8 mouse cellular contexts compared by ENCODE assay signal in the genomic region with DNA sequence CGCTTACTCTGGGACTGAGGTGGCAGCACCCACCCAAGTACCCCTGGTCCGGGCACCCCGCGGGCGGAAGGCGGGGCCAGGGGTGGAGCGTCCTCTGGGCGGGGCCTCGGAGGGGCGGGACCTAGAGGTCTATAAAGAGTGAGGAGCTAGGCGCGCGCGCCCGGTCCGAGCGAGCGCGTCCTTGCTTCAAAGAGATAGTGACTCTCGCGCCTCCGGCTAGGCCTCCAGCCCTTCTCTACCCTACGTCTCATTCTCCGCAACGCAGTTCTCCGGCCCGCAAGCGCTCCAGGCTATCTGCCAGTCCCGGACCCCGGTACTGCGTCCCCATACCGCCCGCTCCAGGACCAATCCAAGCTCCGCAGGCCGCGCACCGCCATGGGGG. TPM values are rescaled to one million over a fixed set of nuclear protein-coding genes. Genes with fewer than 3 reads are reported as not detected.
DNase-seq lines count a peak whose midpoint lies in the region; ATAC-seq and TF ChIP-seq lines count a peak whose summit lies in the region.

Cd81 (plus strand) TSS at position 114 of the 382 bp plus-strand sequence.

- TF ChIP-seq CTCF in bone marrow macrophage, adult 2 months (IDR thresholded peaks at IDR 0.05; ENCODE audit: low read depth, low read length): no peak
- no peak for TF ChIP-seq CTCF in embryonic fibroblast, embryonic 13.5 days (IDR thresholded peaks at IDR 0.05; ENCODE audit: borderline replicate concordance, insufficient read depth, low read length)
- no peak for TF ChIP-seq CTCF in spleen, adult 2 months (IDR thresholded peaks at IDR 0.05; ENCODE audit: extremely low read depth, insufficient read depth, insufficient read length, insufficient replicate concordance)

- peak within 1 kb of the TSS; percentile 97 for H3K4me2 ChIP-seq in limb, embryonic 13.5 days (replicated peaks)
- H3K4me2 ChIP-seq in midbrain, embryonic 14.5 days (ENCODE audit: low read length): peak within 1 kb of the TSS; percentile 83

- peak within 1 kb of the TSS; percentile 98 for H3K9ac ChIP-seq in limb, embryonic 13.5 days
- peak within 1 kb of the TSS; percentile 88 for H3K9ac ChIP-seq in midbrain, embryonic 14.5 days (replicated peaks; ENCODE audit: low read length)

- peaks cover 30% of the 10 kb centered on the region for H3K36me3 ChIP-seq in limb, embryonic 13.5 days
- no peaks in the 10 kb centered on the region for H3K36me3 ChIP-seq in midbrain, embryonic 14.5 days (ENCODE audit: control insufficient read depth, insufficient read depth, low read length)
- H3K36me3 ChIP-seq in spleen, adult 2 months (ENCODE audit: control insufficient read depth, insufficient read depth, low read length): no peaks in the 10 kb centered on the region

- no peaks in the 10 kb centered on the region for H3K27me3 ChIP-seq in limb, embryonic 13.5 days
- H3K27me3 ChIP-seq in midbrain, embryonic 14.5 days (ENCODE audit: control insufficient read depth, insufficient read depth, low read length): no peaks in the 10 kb centered on the region
- no peaks in the 10 kb centered on the region for H3K27me3 ChIP-seq in spleen, adult 2 months (ENCODE audit: control insufficient read depth, insufficient read depth, low read length)

- peak; percentile 89 for TF ChIP-seq POLR2A in bone marrow macrophage, adult 2 months (IDR thresholded peaks at IDR 0.05; ENCODE audit: borderline replicate concordance, low read depth, low read length)
- TF ChIP-seq POLR2A in embryonic fibroblast, embryonic 13.5 days (IDR thresholded peaks at IDR 0.05; ENCODE audit: low read depth, low read length): peak; percentile 98
- peak; percentile 78 for TF ChIP-seq POLR2A in spleen, adult 2 months (IDR thresholded peaks at IDR 0.05; ENCODE audit: low read depth, low read length)

- H3K27ac ChIP-seq in bone marrow macrophage, adult 2 months (ENCODE audit: insufficient read depth, low read depth, low read length): peak within 1 kb of the TSS; percentile 50
- peak within 1 kb of the TSS; percentile 77 for H3K27ac ChIP-seq in embryonic fibroblast, embryonic 13.5 days (ENCODE audit: insufficient read depth, low read length)
- H3K27ac ChIP-seq in limb, embryonic 13.5 days: peak within 1 kb of the TSS; percentile 92
- peak within 1 kb of the TSS; percentile 78 for H3K27ac ChIP-seq in midbrain, embryonic 14.5 days (replicated peaks; ENCODE audit: low read depth, low read length)
- H3K27ac ChIP-seq in spleen, adult 2 months (ENCODE audit: insufficient read depth, low read length): peak within 1 kb of the TSS; percentile 72

- peak within 1 kb of the TSS; percentile 63 for H3K4me3 ChIP-seq in bone marrow macrophage, adult 2 months (ENCODE audit: insufficient read depth, low read length)
- H3K4me3 ChIP-seq in embryonic fibroblast, embryonic 13.5 days (ENCODE audit: insufficient read depth, low read length): peak within 1 kb of the TSS; percentile 91
- H3K4me3 ChIP-seq in limb, embryonic 13.5 days: peak within 1 kb of the TSS; percentile 86
- H3K4me3 ChIP-seq in midbrain, embryonic 14.5 days (replicated peaks; ENCODE audit: low read depth, low read length): peak within 1 kb of the TSS; percentile 91
- H3K4me3 ChIP-seq in spleen, adult 2 months (ENCODE audit: extremely low read depth, insufficient read depth, insufficient read length): peak within 1 kb of the TSS; percentile 63

- 0% methylated on average over 37 of the region's 37 CpGs for WGBS in limb, embryonic 13.5 days
- WGBS in midbrain, embryonic 14.5 days: under 1% methylated on average over 37 of the region's 37 CpGs
- under 1% methylated on average over 36 of the region's 37 CpGs for WGBS in spleen, adult 2 months

- no peaks in the 10 kb centered on the region for H3K9me3 ChIP-seq in limb, embryonic 13.5 days
- no peaks in the 10 kb centered on the region for H3K9me3 ChIP-seq in midbrain, embryonic 14.5 days (ENCODE audit: control insufficient read depth, low read length)

- peak; percentile 73 for ATAC-seq in limb, embryonic 13.5 days (ENCODE audit: low FRiP score, low read depth)
- peak; percentile 84 for ATAC-seq in midbrain, embryonic 14.5 days (ENCODE audit: low FRiP score, low TSS enrichment)

- peaks cover 46% of the 10 kb centered on the region for H3K4me1 ChIP-seq in bone marrow macrophage, adult 2 months (ENCODE audit: control insufficient read depth, insufficient read depth, low read length)
- H3K4me1 ChIP-seq in embryonic fibroblast, embryonic 13.5 days (ENCODE audit: control insufficient read depth, insufficient read depth, low read length): peaks cover 7% of the 10 kb centered on the region
- H3K4me1 ChIP-seq in limb, embryonic 13.5 days: peaks cover 46% of the 10 kb centered on the region
- H3K4me1 ChIP-seq in midbrain, embryonic 14.5 days (ENCODE audit: control insufficient read depth, insufficient read depth, low read length): peaks cover 33% of the 10 kb centered on the region
- peaks cover 39% of the 10 kb centered on the region; the same call in 1 of the 2 replicates for H3K4me1 ChIP-seq in spleen, adult 2 months (ENCODE audit: control insufficient read depth, insufficient read depth, insufficient read length)

- peak; percentile 95 for DNase-seq in B cell, adult 2 months
- peak; percentile 89 to 90 for DNase-seq in heart, adult 9 months (ENCODE audit: low spot score in 2 of 2)
- peak; percentile 88 for DNase-seq in kidney, adult 9 months
- DNase-seq in midbrain, embryonic 14.5 days: peak; percentile 88
- DNase-seq in spleen, adult 2 months (ENCODE audit: low read depth in 1 of 2, low spot score in 2 of 2): peak in 1 of 2 experiments; percentile 84

RNA-seq across cellular contexts. Expression of gene Cd81, which starts in this region (rescaled TPM):
- 314 and 321 TPM in 2 replicates for polyA plus RNA-seq in bone marrow macrophage, adult 2 months (2012; ENCODE audit: insufficient read depth, insufficient read length, missing spikeins)
- 684 and 894 TPM in 2 replicates for polyA plus RNA-seq in embryonic fibroblast, embryonic 13.5 days (2011; ENCODE audit: insufficient read length, low read depth, missing spikeins)
- 532 and 537 TPM in 2 replicates for polyA plus RNA-seq in limb, embryonic 13.5 days (2015; fragmentation: Nextera tagmentation; extraction: Ambion mirVana)
- polyA plus RNA-seq in midbrain, embryonic 14.5 days (2014; fragmentation: Nextera tagmentation; extraction: Ambion mirVana): 316 and 322 TPM in 2 replicates
- polyA plus RNA-seq in spleen, adult 2 months (2012; rRNA removed): 300 and 352 TPM in 2 replicates
